Comparison of ENCODE assay signal across 35 mouse cellular contexts in genomic region chr6:129510120-129510911, GRCm38 (mm10). TPM values are rescaled to one million over a fixed set of nuclear protein-coding genes. Genes with fewer than 3 reads are reported as not detected.
DNase-seq lines count a peak whose midpoint lies in the region; ATAC-seq lines count a peak whose summit lies in the region.
"Had no signal": no experiment of that assay in that cellular context is flagged by ENCODE, and none has a peak within 500 bp of the region (broad histone marks: within the 10 kb centered on the region; RNA-seq: fewer than 3 reads in every experiment).

No protein-coding gene starts in this region.

- H3K36me3 ChIP-seq in intestine, embryonic 16.5 days (ENCODE audit: control insufficient read depth, insufficient read depth, low read length) = no peaks in the 10 kb centered on the region
- H3K36me3 ChIP-seq in kidney, embryonic 16.5 days (ENCODE audit: insufficient read depth, low read length) = no peaks in the 10 kb centered on the region
- no peaks in the 10 kb centered on the region for H3K36me3 ChIP-seq in liver, embryonic 16.5 days (ENCODE audit: control insufficient read depth, insufficient read depth)
- no peaks in the 10 kb centered on the region for H3K36me3 ChIP-seq in midbrain, embryonic 10.5 days
- H3K36me3 ChIP-seq: embryonic facial prominence, embryonic 10.5 days; G1E; heart, embryonic 15.5 days; lung, embryonic 15.5 days; neural tube, embryonic 13.5 days had no signal

- H3K27ac ChIP-seq in intestine, embryonic 16.5 days (ENCODE audit: low read length) = no peak overlapping the region
- H3K27ac ChIP-seq in kidney, embryonic 16.5 days (ENCODE audit: low read length) = peak overlapping the region; percentile 64
- no peak overlapping the region for H3K27ac ChIP-seq in liver, embryonic 16.5 days (ENCODE audit: low read length)
- no peak overlapping the region for H3K27ac ChIP-seq in midbrain, embryonic 10.5 days (replicated peaks)
- H3K27ac ChIP-seq: embryonic facial prominence, embryonic 10.5 days; heart, embryonic 15.5 days; left cerebral cortex, adult 2 months; lung, embryonic 15.5 days; neural tube, embryonic 13.5 days had no signal

- no peak overlapping the region for H3K9ac ChIP-seq in intestine, embryonic 16.5 days (ENCODE audit: low read depth, low read length)
- no peak overlapping the region for H3K9ac ChIP-seq in kidney, embryonic 16.5 days (replicated peaks; ENCODE audit: low read length)
- H3K9ac ChIP-seq in liver, embryonic 16.5 days (ENCODE audit: low read depth, low read length) = no peak overlapping the region
- H3K9ac ChIP-seq: heart, embryonic 15.5 days; lung, embryonic 15.5 days; neural tube, embryonic 13.5 days had no signal

- peak; percentile 67 for DNase-seq in kidney, adult 18-20 months
- no peak for DNase-seq in heart, adult 18-20 months
- no peak for DNase-seq in midbrain, embryonic 10.5 days (ENCODE audit: low spot score)
- no peak for DNase-seq in gastrocnemius, postnatal 10 days
- DNase-seq: adrenal gland, postnatal 36 days; B cell, adult 2 months; cerebellum, adult 11 months; cerebellum, adult 9-11 months; lung, postnatal 36 days; midbrain, embryonic 14.5 days; retina, postnatal 1 day; right cerebral cortex, postnatal 25 days; spleen, adult 18-20 months had no signal

- H3K4me1 ChIP-seq in intestine, embryonic 16.5 days (ENCODE audit: control insufficient read depth, insufficient read depth, low read length) = peaks cover 9% of the 10 kb centered on the region
- peaks cover 37% of the 10 kb centered on the region for H3K4me1 ChIP-seq in kidney, embryonic 16.5 days (ENCODE audit: insufficient read depth, low read length)
- H3K4me1 ChIP-seq in liver, embryonic 16.5 days (ENCODE audit: control insufficient read depth, low read depth, low read length) = no peaks in the 10 kb centered on the region
- no peaks in the 10 kb centered on the region for H3K4me1 ChIP-seq in midbrain, embryonic 10.5 days
- H3K4me1 ChIP-seq: embryonic facial prominence, embryonic 10.5 days had no signal

- peak; percentile 76 for ATAC-seq in intestine, embryonic 16.5 days
- peak; percentile 83 for ATAC-seq in kidney, embryonic 16.5 days (ENCODE audit: low FRiP score, low TSS enrichment)
- ATAC-seq in liver, embryonic 16.5 days (ENCODE audit: low read depth) = peak; percentile 81
- ATAC-seq: hindbrain, embryonic 16.5 days; Patski had no signal

- no peaks in the 10 kb centered on the region for H3K27me3 ChIP-seq in intestine, embryonic 16.5 days (replicated peaks; ENCODE audit: control insufficient read depth, insufficient read depth, low read length)
- H3K27me3 ChIP-seq in kidney, embryonic 16.5 days (ENCODE audit: insufficient read depth, low read length) = no peaks in the 10 kb centered on the region
- no peaks in the 10 kb centered on the region for H3K27me3 ChIP-seq in liver, embryonic 16.5 days (ENCODE audit: control insufficient read depth, insufficient read depth, low read depth, low read length)
- no peaks in the 10 kb centered on the region for H3K27me3 ChIP-seq in midbrain, embryonic 10.5 days (ENCODE audit: low read depth, poor library complexity, severe bottlenecking)
- H3K27me3 ChIP-seq: CH12.LX; heart, embryonic 15.5 days; lung, embryonic 15.5 days; megakaryocyte, embryonic 14.5 days; neural tube, embryonic 13.5 days had no signal

- no peak overlapping the region for H3K4me3 ChIP-seq in intestine, embryonic 16.5 days (ENCODE audit: low read length)
- no peak overlapping the region for H3K4me3 ChIP-seq in kidney, embryonic 16.5 days (ENCODE audit: low read length)
- H3K4me3 ChIP-seq in liver, embryonic 16.5 days (ENCODE audit: low read depth, low read length) = no peak overlapping the region
- H3K4me3 ChIP-seq in midbrain, embryonic 10.5 days = no peak overlapping the region
- H3K4me3 ChIP-seq: embryonic facial prominence, embryonic 10.5 days; heart, embryonic 15.5 days; left cerebral cortex, adult 2 months; lung, embryonic 15.5 days; megakaryocyte, embryonic 14.5 days; myocyte; neural tube, embryonic 13.5 days had no signal

- H3K4me2 ChIP-seq in intestine, embryonic 16.5 days (ENCODE audit: low read depth, low read length) = no peak overlapping the region
- H3K4me2 ChIP-seq in kidney, embryonic 16.5 days (replicated peaks; ENCODE audit: low read depth, low read length) = no peak overlapping the region
- H3K4me2 ChIP-seq in liver, embryonic 16.5 days (ENCODE audit: low read depth, low read length) = no peak overlapping the region
- H3K4me2 ChIP-seq: heart, embryonic 15.5 days; lung, embryonic 15.5 days; neural tube, embryonic 13.5 days had no signal

- H3K9me3 ChIP-seq in intestine, embryonic 16.5 days (ENCODE audit: control insufficient read depth, low read length) = no peaks in the 10 kb centered on the region
- no peaks in the 10 kb centered on the region for H3K9me3 ChIP-seq in kidney, embryonic 16.5 days (ENCODE audit: low read length)
- no peaks in the 10 kb centered on the region for H3K9me3 ChIP-seq in liver, embryonic 16.5 days (replicated peaks; ENCODE audit: control insufficient read depth, low read length)
- H3K9me3 ChIP-seq in midbrain, embryonic 10.5 days (replicated peaks) = no peaks in the 10 kb centered on the region
- H3K9me3 ChIP-seq: embryonic facial prominence, embryonic 10.5 days; G1E; heart, embryonic 15.5 days; lung, embryonic 15.5 days; megakaryocyte, embryonic 14.5 days; neural tube, embryonic 13.5 days had no signal

- WGBS in intestine, embryonic 16.5 days = 68% methylated on average over 6 of the region's 6 CpGs
- WGBS in kidney, embryonic 16.5 days = 50% methylated on average over 6 of the region's 6 CpGs
- 56% methylated on average over 6 of the region's 6 CpGs for WGBS in liver, embryonic 16.5 days (ENCODE audit: insufficient replicate concordance)
- 74% methylated on average over 6 of the region's 6 CpGs for WGBS in midbrain, embryonic 10.5 days

RNA-seq across cellular contexts. Expression of gene Tmem52b, which starts 2.0 kb away (rescaled TPM):
- polyA plus RNA-seq in intestine, embryonic 16.5 days (2015; fragmentation: Nextera tagmentation; extraction: Ambion mirVana) = 0.11 TPM in 1 of 2 replicates, not detected in the other
- polyA plus RNA-seq in kidney, embryonic 16.5 days (2015; fragmentation: Nextera tagmentation; extraction: Ambion mirVana) = 61.5 and 63.1 TPM in 2 replicates
- 0.04 TPM in 1 of 2 replicates, not detected in the other for polyA plus RNA-seq in liver, embryonic 16.5 days (2015; fragmentation: Nextera tagmentation; extraction: Ambion mirVana)
- total RNA-seq in heart, adult 18-20 months (2021) = not detected
- polyA plus RNA-seq in midbrain, embryonic 10.5 days (2016; fragmentation: Nextera tagmentation; extraction: Ambion mirVana) = not detected in 2 replicates
- not detected for total RNA-seq in gastrocnemius, postnatal 10 days (2021)
- total RNA-seq: adrenal gland, adult 18-20 months; adrenal gland, postnatal 36 days; CH12.LX; gastrocnemius, adult 18-20 months; gastrocnemius, postnatal 4 days; hematopoietic stem cell, adult 5-6 weeks; layer of hippocampus, postnatal 10 days; left cerebral cortex, adult 2 months; left cerebral cortex, postnatal 36 days had no signal
- polyA plus RNA-seq: embryonic facial prominence, embryonic 10.5 days; G1E; heart, embryonic 15.5 days; hindbrain, embryonic 16.5 days; limb, embryonic 14.5 days; midbrain, embryonic 14.5 days; myocyte; urinary bladder, adult 2 months had no signal

RNA-seq across cellular contexts. Expression of gene Olr1, which starts 3.4 kb away (rescaled TPM):
- polyA plus RNA-seq in intestine, embryonic 16.5 days (2015; fragmentation: Nextera tagmentation; extraction: Ambion mirVana) = 0.06 TPM in 1 of 2 replicates, not detected in the other
- polyA plus RNA-seq in kidney, embryonic 16.5 days (2015; fragmentation: Nextera tagmentation; extraction: Ambion mirVana) = not detected in 2 replicates
- polyA plus RNA-seq in liver, embryonic 16.5 days (2015; fragmentation: Nextera tagmentation; extraction: Ambion mirVana) = 1.2 and 1.3 TPM in 2 replicates
- total RNA-seq in heart, adult 18-20 months (2021) = not detected
- polyA plus RNA-seq in midbrain, embryonic 10.5 days (2016; fragmentation: Nextera tagmentation; extraction: Ambion mirVana) = 0.10 TPM in 1 of 2 replicates, not detected in the other
- total RNA-seq in gastrocnemius, postnatal 10 days (2021) = under 1 TPM in 1 of 2 experiments, not detected in 1; 0.11 TPM
- total RNA-seq: CH12.LX; gastrocnemius, postnatal 4 days; layer of hippocampus, postnatal 10 days; left cerebral cortex, adult 2 months; left cerebral cortex, postnatal 36 days had no signal
- polyA plus RNA-seq: G1E; hindbrain, embryonic 16.5 days; midbrain, embryonic 14.5 days; Patski had no signal

RNA-seq across cellular contexts. Expression of gene Gabarapl1, which starts 22.6 kb away (rescaled TPM):
- polyA plus RNA-seq in intestine, embryonic 16.5 days (2015; fragmentation: Nextera tagmentation; extraction: Ambion mirVana) = 37.9 and 38.7 TPM in 2 replicates
- 74.1 and 77.7 TPM in 2 replicates for polyA plus RNA-seq in kidney, embryonic 16.5 days (2015; fragmentation: Nextera tagmentation; extraction: Ambion mirVana)
- polyA plus RNA-seq in liver, embryonic 16.5 days (2015; fragmentation: Nextera tagmentation; extraction: Ambion mirVana) = 28.4 and 28.6 TPM in 2 replicates
- total RNA-seq in heart, adult 18-20 months (2021) = 100 to 1,000 TPM; 149 to 199 TPM
- 47.1 and 59.3 TPM in 2 replicates for polyA plus RNA-seq in midbrain, embryonic 10.5 days (2016; fragmentation: Nextera tagmentation; extraction: Ambion mirVana)
- total RNA-seq in gastrocnemius, postnatal 10 days (2021) = 10 to 100 TPM; 30.3 to 32.8 TPM

RNA-seq across cellular contexts. Expression of gene Clec1a, which starts 58.5 kb away (rescaled TPM):
- polyA plus RNA-seq in intestine, embryonic 16.5 days (2015; fragmentation: Nextera tagmentation; extraction: Ambion mirVana) = 3.6 and 3.8 TPM in 2 replicates
- 11.3 and 12.8 TPM in 2 replicates for polyA plus RNA-seq in kidney, embryonic 16.5 days (2015; fragmentation: Nextera tagmentation; extraction: Ambion mirVana)
- 0.21 and 0.36 TPM in 2 replicates for polyA plus RNA-seq in liver, embryonic 16.5 days (2015; fragmentation: Nextera tagmentation; extraction: Ambion mirVana)
- total RNA-seq in heart, adult 18-20 months (2021) = 10 to 100 TPM; 11.1 to 11.4 TPM
- polyA plus RNA-seq in midbrain, embryonic 10.5 days (2016; fragmentation: Nextera tagmentation; extraction: Ambion mirVana) = 0.42 and 0.68 TPM in 2 replicates
- total RNA-seq in gastrocnemius, postnatal 10 days (2021) = 1 to 10 TPM; 4.8 to 6.3 TPM
- total RNA-seq: CH12.LX had no signal
- polyA plus RNA-seq: G1E, Patski had no signal

Comparison
In these comparisons a context has a peak if more than half of its experiments do, and no peak if none do; other contexts are left out.
1. RNA of gene Tmem52b, which starts 2.0 kb away (polyA plus RNA-seq): 61.5 to 63.1 TPM in kidney, embryonic 16.5 days; 0.11 TPM in intestine, embryonic 16.5 days, 0.04 TPM in liver, embryonic 16.5 days and not detected in midbrain, embryonic 10.5 days; every median in the first group is over 10 times any median in the second.
2. Peak in every context shown above with its lines, with median percentiles within 50 percentile points of each other: ATAC-seq.